Mouse (Mus musculus) myocyte (in vitro differentiated cells): ENCODE measurements at regions not wholly inside any gene's neighbourhood (a gene's known extent, or its start where the extent isn't known, plus 50 kb on each side); places are given as distances from the start of the nearest gene placed in this dataset.

Source experiments
- H3K27me3 ChIP-seq: one replicate; pipeline ENCODE4 v1.6.1; 2011; ENCODE audit not compliant: control insufficient read depth, insufficient read depth, insufficient read length
- H3K36me3 ChIP-seq: one replicate; pipeline ENCODE4 v1.6.1; 2011; ENCODE audit not compliant: control insufficient read depth, insufficient read depth
- H3K4me2 ChIP-seq: one replicate; pipeline ENCODE4 v1.6.1; 2011; ENCODE audit warnings: low read depth, control low read depth
- H3K4me3 ChIP-seq: one replicate; pipeline ENCODE4 v1.5.1; 2011; ENCODE audit warnings: mild to moderate bottlenecking, control low read depth, moderate library complexity
- H3K79me2 ChIP-seq: one replicate; pipeline ENCODE4 v1.6.1; 2011; ENCODE audit not compliant: control insufficient read depth, insufficient read depth
- H3ac ChIP-seq: one replicate; pipeline ENCODE4 v1.6.1; 2011; ENCODE audit not compliant: control insufficient read depth, insufficient read length
- E2F4 ChIP-seq: IDR thresholded peaks from one replicate; pipeline ENCODE4 v1.6.1; 2011; ENCODE audit warnings: mild to moderate bottlenecking, control low read depth, moderate library complexity; ENCODE audit not compliant: insufficient read depth
- MAX ChIP-seq: IDR thresholded peaks from one replicate; pipeline ENCODE4 v1.6.1; 2011; ENCODE audit warnings: low read depth, mild to moderate bottlenecking, control low read depth
- MYOD1 ChIP-seq, 3 experiments: IDR thresholded peaks; one replicate each; pipeline ENCODE4 v1.6.1; 2011; ENCODE audit warnings: control low read depth in 2 of 3, low read depth in 2 of 3, mild to moderate bottlenecking in 2 of 3, moderate library complexity in 1 of 3; ENCODE audit not compliant: insufficient read length in 2 of 3, control insufficient read depth in 1 of 3
- POLR2AphosphoS2 ChIP-seq: IDR thresholded peaks from one replicate; pipeline ENCODE4 v1.6.1; 2011; ENCODE audit warnings: low read depth, control low read depth; ENCODE audit not compliant: insufficient read length
- TCF3 ChIP-seq: IDR thresholded peaks from one replicate; pipeline ENCODE4 v1.6.1; 2011; ENCODE audit warnings: low read depth, control low read depth; ENCODE audit not compliant: insufficient read length
- USF1 ChIP-seq: IDR thresholded peaks from one replicate; pipeline ENCODE4 v1.6.1; 2011; ENCODE audit warnings: low read depth, mild to moderate bottlenecking, control low read depth, moderate library complexity

- no peak overlapping the region for H3K4me2 ChIP-seq
- H3K27me3 ChIP-seq, result no peaks in the 10 kb centered on the region
- no peak overlapping the region for H3ac ChIP-seq
- H3K4me3 ChIP-seq, result no peak overlapping the region
- H3K79me2 ChIP-seq, result no peaks in the 10 kb centered on the region
- TF ChIP-seq E2F4 (no peak), POLR2AphosphoS2 (no peak), USF1 (no peak), MYOD1 (IDR thresholded peaks at IDR 0.05; ENCODE audit: control insufficient read depth in 1 of 3, insufficient read length in 2 of 3, low read depth in 2 of 3) (no peak), MAX (no peak), TCF3 (no peak)
- H3K36me3 ChIP-seq, result no peaks in the 10 kb centered on the region
Observed at GRCm38 (mm10) chr9:72221333-72221732, 53.3 kb upstream of the Zfp280d start.
